Comparison of ENCODE assay signal across 24 mouse cellular contexts in the genomic region with DNA sequence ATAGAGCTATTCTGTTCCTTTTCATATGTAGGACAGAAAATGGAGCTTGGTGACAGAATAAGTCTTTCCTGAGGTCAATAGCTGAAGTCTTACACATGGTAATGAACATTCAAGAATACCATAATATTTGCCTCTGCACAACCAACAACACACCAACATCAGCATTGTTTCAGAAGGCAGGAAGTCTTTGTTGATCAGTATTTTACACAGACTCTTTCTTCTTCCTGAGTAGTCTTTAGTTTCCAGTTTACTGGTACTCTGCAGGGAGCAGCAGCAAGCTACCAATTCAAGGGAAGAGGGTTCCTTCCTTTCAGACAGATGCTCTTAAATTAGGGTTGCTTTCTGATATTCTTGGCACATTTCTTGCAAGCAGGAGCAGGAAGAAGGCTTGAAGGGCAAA.
A peak's percentile ranks its signal among the peaks of the same experiment; 100 is the strongest.
DNase-seq lines count a peak whose midpoint lies in the region; ATAC-seq and TF ChIP-seq lines count a peak whose summit lies in the region.
"Had no signal": no experiment of that assay in that cellular context is flagged by ENCODE, and none has a peak within 500 bp of the region (broad histone marks: within the 10 kb centered on the region; RNA-seq: fewer than 3 reads in every experiment).

No protein-coding gene starts in this region.

- H3K4me3 ChIP-seq in kidney, postnatal 0 days (replicated peaks; ENCODE audit: low read depth, low read length): no peak overlapping the region
- no peak overlapping the region for H3K4me3 ChIP-seq in layer of hippocampus, adult 2 months
- H3K4me3 ChIP-seq: embryonic facial prominence, embryonic 10.5 days; embryonic facial prominence, embryonic 13.5 days; erythroblast, embryonic 14.5 days; forebrain, embryonic 12.5 days; forebrain, embryonic 15.5 days; hindbrain, embryonic 12.5 days; hindbrain, embryonic 15.5 days; intestine, embryonic 15.5 days had no signal

- H3K9ac ChIP-seq in kidney, postnatal 0 days (ENCODE audit: low read depth, low read length): no peak overlapping the region
- H3K9ac ChIP-seq: embryonic facial prominence, embryonic 13.5 days; forebrain, embryonic 12.5 days; forebrain, embryonic 15.5 days; hindbrain, embryonic 12.5 days; hindbrain, embryonic 15.5 days; intestine, embryonic 15.5 days had no signal

- H3K4me2 ChIP-seq in kidney, postnatal 0 days (ENCODE audit: low read length): no peak overlapping the region
- H3K4me2 ChIP-seq: embryonic facial prominence, embryonic 13.5 days; forebrain, embryonic 12.5 days; forebrain, embryonic 15.5 days; heart, embryonic 11.5 days; hindbrain, embryonic 12.5 days; hindbrain, embryonic 15.5 days; intestine, embryonic 15.5 days had no signal

- no peak overlapping the region for H3K27ac ChIP-seq in kidney, postnatal 0 days
- H3K27ac ChIP-seq in layer of hippocampus, adult 2 months: no peak overlapping the region
- H3K27ac ChIP-seq: embryonic facial prominence, embryonic 10.5 days; embryonic facial prominence, embryonic 13.5 days; forebrain, embryonic 12.5 days; forebrain, embryonic 15.5 days; hindbrain, embryonic 12.5 days; hindbrain, embryonic 15.5 days; intestine, embryonic 15.5 days had no signal

- H3K27me3 ChIP-seq in kidney, postnatal 0 days (ENCODE audit: insufficient read depth, low read length): no peaks in the 10 kb centered on the region
- H3K27me3 ChIP-seq: embryonic facial prominence, embryonic 13.5 days; forebrain, embryonic 12.5 days; forebrain, embryonic 15.5 days; hindbrain, embryonic 12.5 days; hindbrain, embryonic 15.5 days; intestine, embryonic 15.5 days had no signal

- no peak for TF ChIP-seq CTCF in kidney, postnatal 0 days (IDR thresholded peaks at IDR 0.05; ENCODE audit: low read depth)
- no peak for TF ChIP-seq CTCF in layer of hippocampus, adult 2 months (conservative IDR thresholded peaks at IDR 0.05)

- H3K36me3 ChIP-seq in kidney, postnatal 0 days (ENCODE audit: insufficient read depth, low read length): no peaks in the 10 kb centered on the region
- H3K36me3 ChIP-seq: embryonic facial prominence, embryonic 10.5 days; embryonic facial prominence, embryonic 13.5 days; forebrain, embryonic 12.5 days; forebrain, embryonic 15.5 days; hindbrain, embryonic 12.5 days; hindbrain, embryonic 15.5 days; intestine, embryonic 15.5 days had no signal

- H3K9me3 ChIP-seq in kidney, postnatal 0 days (replicated peaks; ENCODE audit: low read length): no peaks in the 10 kb centered on the region
- H3K9me3 ChIP-seq: embryonic facial prominence, embryonic 10.5 days; embryonic facial prominence, embryonic 13.5 days; forebrain, embryonic 12.5 days; forebrain, embryonic 15.5 days; hindbrain, embryonic 12.5 days; hindbrain, embryonic 15.5 days; intestine, embryonic 15.5 days had no signal

- DNase-seq in kidney, postnatal 0 days (ENCODE audit: low spot score): peak; percentile 17
- DNase-seq in kidney, postnatal 25 days: no peak
- no peak for DNase-seq in urinary bladder, adult 2 months (ENCODE audit: low spot score)
- DNase-seq in layer of hippocampus, adult 2 months (ENCODE audit: low spot score in 2 of 2): no peak
- DNase-seq: adrenal gland, adult 8-10 months; adrenal gland, postnatal 36 days; cerebellum, adult 11-12 months; cerebellum, adult 8-10 months; cerebellum, postnatal 10 days; cerebellum, postnatal 36 days; embryo, embryonic 11 days; gastrocnemius, postnatal 25 days; heart, adult 18-20 months had no signal

- no peaks in the 10 kb centered on the region for H3K4me1 ChIP-seq in kidney, postnatal 0 days (replicated peaks; ENCODE audit: insufficient read depth, low read length)
- H3K4me1 ChIP-seq: embryonic facial prominence, embryonic 10.5 days; embryonic facial prominence, embryonic 13.5 days; forebrain, embryonic 12.5 days; forebrain, embryonic 15.5 days; hindbrain, embryonic 12.5 days; hindbrain, embryonic 15.5 days; intestine, embryonic 15.5 days had no signal

- no peak for ATAC-seq in kidney, postnatal 0 days (replicated peaks; ENCODE audit: low FRiP score, low read depth)
- ATAC-seq in activated CD4-positive, CD25-positive, alpha-beta regulatory T cell, adult 4 months: peak; percentile 61
- peak; percentile 63 for ATAC-seq in inflammation-experienced regulatory T-cells, adult 6 months
- ATAC-seq: forebrain, embryonic 15.5 days; intestine, embryonic 15.5 days had no signal
